Mouse (Mus musculus) megakaryocyte progenitor cell, adult 5-6 weeks (primary cell): ENCODE results near the gene Wipf2. TPM values are rescaled to one million over a fixed set of nuclear protein-coding genes. Genes with fewer than 3 reads are reported as not detected.
A peak's percentile ranks its signal among the peaks of the same experiment; 100 is the strongest.
"Not testable (repeated sequence)": the region's sequence is repeated elsewhere in the genome, so short reads cannot be mapped to it uniquely, and the experiment has no call there.

ENCODE experiments used
- ATAC-seq: replicated peaks from 2 replicates; pipeline ENCODE4 v1.8.0; 2016; ENCODE audit warnings: mild to moderate bottlenecking, moderate TSS enrichment, inconsistent platforms; ENCODE audit not compliant: poor library complexity
- total RNA-seq, 2 experiments: library from RNA; stranded (forward) in 1 of 2; stranded (reverse) in 1 of 2; fragments of 157-497, 149-512 nt in 1 of 2; fragments of 200-1000 nt in 1 of 2; gene quantifications; 2 replicates each; pipeline versions ENCODE4 v1.2.3 to v1.2.4; 2015 to 2017

The Wipf2 gene
- total RNA-seq, 2 experiments from 2014 or later = 3.0 to 15.0 TPM

GRCm38 (mm10) chr11:98905583-98905982, 42.1 kb downstream of the Wipf2 start:
- no peak for ATAC-seq

GRCm38 (mm10) chr11:98907063-98907436, 43.6 kb downstream of the Wipf2 start:
- ATAC-seq = no peak

- ATAC-seq = peak; percentile 77
Observed at GRCm38 (mm10) chr11:98907437-98908173, 44.2 kb downstream of the Wipf2 start, which contains the start of gene Cdc6. Cdc6 (plus strand) TSS chr11:98907801.

DNA sequence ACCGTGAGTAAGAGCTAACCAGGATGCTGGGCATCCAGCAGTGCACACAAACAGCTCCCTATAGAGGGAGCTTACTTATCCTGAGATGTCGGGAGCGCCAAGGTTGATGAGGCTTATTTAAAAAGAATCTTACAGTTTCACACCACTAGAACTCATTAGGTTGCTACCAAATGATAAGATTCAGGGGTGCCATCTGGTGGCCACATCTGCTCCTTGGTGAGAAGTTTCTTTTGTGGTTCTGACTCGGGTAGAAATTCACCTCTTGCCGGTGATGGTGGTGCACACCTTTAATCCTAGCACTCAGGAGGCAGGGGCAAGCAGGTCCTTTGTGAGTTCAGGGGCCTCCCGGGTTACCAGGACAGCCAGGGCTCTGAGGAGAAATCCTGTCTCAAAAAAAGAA, 46.2 kb downstream of the Wipf2 start:
- peak; percentile 18 for ATAC-seq

DNA sequence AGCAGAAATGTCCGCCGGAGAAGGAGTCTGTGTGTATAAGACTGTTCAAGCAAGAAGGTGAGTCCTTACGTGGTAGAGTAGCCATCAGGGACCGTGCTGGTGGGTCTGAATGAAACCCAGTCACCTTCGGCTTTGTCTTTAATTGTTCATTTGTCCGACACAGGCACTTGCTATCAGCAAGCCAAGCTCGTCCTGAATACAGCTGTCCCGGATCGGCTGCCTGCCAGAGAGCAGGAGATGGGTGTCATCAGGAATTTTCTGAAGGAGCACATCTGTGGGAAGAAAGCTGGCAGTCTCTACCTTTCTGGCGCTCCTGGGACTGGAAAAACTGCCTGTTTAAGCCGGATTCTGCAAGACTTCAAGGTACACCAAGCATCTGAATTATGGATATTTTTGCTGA, 47.0 kb downstream of the Wipf2 start:
- no peak for ATAC-seq

- peak; percentile 58 for ATAC-seq
Observed at GRCm38 (mm10) chr11:98911498-98911897, 48.1 kb downstream of the Wipf2 start.

DNA sequence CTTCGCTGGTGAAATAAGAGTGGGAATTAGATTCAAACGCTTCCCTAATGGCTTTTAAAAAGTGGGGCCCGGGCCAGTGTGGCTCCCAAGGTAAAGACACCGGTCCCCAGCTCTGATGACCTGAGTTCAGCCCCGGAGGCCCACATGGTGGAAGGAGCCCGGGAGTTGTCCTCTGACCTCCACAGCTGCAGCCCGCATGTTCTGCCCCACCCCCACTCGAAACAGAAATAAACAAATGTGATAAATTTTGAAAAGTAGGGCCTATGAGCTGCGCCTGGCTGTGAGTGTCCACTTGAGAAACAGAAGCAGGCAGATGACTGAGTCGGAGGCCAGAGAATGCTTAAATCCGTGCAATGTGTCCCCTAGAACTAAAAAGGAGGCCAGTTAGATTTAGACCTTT, 50.8 kb downstream of the Wipf2 start:
- no peak for ATAC-seq

- not testable (repeated sequence) for ATAC-seq
Observed at GRCm38 (mm10) chr11:98916376-98916775, 52.9 kb downstream of the Wipf2 start.

DNA sequence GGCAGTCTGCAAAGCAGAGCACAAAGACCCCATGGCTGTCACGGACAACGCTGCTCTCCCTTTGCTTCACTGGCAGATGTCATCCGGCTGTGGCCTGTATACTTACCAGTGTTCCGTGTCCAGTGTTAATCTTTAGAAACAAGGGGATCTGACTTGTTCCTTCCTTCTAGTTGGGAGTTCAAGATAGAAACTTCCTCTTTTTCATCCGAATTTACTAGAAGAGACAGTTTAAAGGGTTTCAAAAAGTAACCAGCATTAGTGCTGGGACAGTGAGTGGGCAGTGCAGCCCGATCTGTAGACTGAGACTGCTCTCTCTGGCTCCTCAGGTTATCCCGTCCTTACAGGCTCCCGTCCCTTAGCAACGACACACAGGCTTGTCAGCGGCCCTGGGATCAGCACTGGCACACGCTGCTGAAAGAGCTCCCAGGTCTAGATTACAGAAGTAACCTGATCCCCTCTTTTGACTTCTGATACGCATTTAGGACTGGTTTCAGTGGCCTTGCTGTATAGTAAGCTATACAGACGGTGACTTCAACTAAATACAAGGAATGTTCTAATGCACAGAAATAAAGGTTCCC, 54.1 kb downstream of the Wipf2 start:
- peak; percentile 43 for ATAC-seq

DNA sequence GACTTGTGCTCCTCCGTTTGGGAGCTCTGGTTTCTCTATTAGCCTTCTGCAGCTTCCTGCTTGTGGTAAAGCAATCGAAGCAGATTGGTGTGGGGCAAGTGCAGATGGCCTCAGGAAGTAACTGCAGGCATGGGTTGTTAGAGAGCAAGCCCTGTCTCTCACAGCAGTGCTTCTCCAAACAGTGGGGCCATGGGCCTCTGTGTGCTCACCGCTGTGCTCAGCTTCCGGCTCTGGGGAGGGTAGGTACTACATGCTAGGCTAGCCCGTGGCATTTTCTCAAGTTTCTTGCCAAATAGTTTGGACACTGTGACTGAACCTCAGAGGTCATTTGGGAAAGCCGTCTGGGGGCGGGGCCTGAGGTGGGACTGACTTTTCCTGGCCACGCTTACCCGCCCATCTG, 54.8 kb downstream of the Wipf2 start:
- ATAC-seq = peak; percentile 87

DNA sequence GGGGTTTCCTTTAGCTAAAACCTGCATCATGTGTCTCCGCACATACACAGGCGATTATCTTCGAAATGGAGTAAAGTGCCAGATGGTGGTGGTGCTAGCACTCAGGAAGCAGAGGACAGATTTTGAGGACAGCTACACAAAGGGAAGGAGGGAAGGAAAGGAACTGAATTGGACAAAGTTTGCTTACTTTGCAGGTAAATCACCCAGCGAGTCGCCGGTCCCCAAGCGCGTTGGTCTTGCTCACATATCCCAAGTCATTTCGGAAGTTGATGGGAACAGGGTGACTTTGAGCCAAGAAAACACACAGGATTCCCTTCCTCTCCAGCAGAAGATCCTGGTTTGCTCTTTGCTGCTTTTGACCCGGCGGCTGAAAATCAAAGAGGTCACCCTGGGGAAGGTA, 55.6 kb downstream of the Wipf2 start:
- no peak for ATAC-seq

DNA sequence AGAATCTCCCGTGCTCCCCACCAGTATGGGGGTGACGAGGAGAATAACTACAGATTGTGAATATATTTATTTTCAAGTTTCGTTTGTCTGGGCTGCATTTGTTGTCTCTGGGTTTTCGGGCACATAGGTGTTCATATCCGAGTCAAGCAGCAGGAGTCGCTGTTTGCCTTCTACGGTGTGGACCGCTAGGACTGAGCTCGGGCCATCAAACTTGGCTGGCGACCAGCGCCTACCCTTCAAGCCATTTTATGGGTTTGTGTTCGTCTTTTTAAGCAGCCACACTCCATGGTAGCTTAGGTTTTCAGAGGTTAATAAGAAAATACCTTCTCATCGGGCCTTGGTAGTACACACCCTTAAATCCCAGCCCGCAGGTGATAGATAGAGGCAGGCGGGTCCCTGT, 58.4 kb downstream of the Wipf2 start:
- not testable (repeated sequence) for ATAC-seq

- ATAC-seq = 0 out of 2 replicates have a peak, but pooled peaks have one; percentile 20
Observed at GRCm38 (mm10) chr11:98922307-98922706, 58.9 kb downstream of the Wipf2 start.

DNA sequence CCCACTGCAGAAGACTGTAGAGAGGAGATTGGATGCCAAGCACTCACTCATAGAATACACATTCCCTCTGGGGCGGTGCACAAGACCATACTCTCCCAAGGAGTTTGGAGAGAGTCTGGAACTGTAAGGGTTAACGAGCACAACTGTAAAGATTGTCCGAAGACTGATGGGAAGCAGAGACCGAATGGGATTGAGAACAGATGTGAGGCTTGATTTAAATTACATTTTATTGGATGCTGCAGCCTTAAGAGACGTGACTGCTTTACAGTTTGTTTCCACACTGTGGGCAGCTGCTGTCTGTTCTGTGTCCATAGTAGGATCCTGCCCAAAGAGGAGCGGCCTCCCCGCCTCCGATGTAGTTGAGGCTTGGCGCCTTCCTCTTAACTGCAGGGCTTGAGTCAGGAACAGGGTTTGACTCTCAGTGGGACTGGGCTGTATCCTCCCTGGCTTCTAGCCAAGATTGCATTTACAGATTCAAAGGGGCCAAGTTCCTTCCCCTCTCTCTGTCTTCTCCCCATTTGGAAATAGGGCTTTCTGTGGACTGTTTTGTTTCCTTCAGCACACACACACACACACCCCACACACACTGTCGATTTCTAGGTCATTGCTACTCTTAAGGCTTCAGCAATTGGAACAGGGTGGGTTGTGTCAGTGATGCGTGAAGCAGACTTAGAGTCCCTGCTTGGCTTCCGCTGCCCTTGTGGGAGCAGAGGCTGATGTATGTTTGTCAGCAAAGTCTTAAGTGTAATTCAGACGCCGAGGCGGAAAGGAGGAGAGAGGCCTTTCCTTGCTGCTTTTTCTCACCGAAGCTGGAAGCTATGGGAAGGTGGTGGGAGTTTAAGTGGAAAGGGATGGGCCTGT, 59.6 kb downstream of the Wipf2 start:
- ATAC-seq = not testable (repeated sequence)

GRCm38 (mm10) chr11:98924633-98925175, 61.3 kb downstream of the Wipf2 start:
- no peak; the same call in 1 of the 2 replicates for ATAC-seq

DNA sequence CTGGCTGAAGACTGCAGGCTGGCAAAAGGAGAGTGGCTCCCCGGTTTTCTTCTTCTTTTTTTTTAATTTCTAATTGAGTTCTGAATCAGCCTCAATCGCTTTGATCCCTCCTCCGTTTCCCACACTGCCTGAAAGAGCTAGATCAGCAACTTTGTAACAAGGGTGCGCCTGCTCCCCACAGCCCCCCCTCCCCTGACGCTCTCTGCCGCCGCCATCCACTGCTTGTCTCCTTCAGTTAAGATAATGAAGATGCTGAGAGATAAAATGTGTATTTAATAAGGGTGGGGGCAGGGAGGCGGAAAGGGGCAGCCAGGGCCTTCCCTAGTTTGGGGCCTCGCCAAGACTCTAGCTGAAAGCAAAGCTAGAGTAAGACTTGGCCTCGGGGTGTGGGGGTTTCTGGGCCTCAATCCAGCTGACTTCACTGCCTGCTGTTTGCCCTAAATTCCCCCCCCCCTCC, 61.9 kb downstream of the Wipf2 start:
- no peak; the same call in 1 of the 2 replicates for ATAC-seq

- no peak for ATAC-seq
Observed at GRCm38 (mm10) chr11:98925868-98926311, 62.5 kb downstream of the Wipf2 start.

DNA sequence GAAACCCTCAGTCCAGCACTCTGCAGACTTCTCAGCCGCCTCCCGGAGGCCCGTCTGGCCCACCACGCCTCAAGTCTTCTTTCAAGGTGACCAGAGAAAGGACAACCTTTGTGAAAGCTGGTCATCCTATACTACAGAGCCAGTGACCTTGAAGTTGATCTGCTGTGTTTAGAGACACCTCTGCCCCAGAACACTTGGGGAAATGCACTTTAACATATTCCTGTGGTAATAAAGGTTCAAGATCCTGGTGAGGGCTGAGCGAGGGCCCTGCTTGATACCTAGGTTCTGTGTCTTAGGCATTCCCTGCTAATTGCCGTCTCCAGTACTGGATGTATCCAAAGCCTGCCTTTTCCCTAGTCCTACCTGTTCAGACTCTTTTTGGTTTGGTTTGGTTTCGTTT, 63.1 kb downstream of the Wipf2 start:
- ATAC-seq = no peak

GRCm38 (mm10) chr11:98927438-98928076, 64.1 kb downstream of the Wipf2 start, which contains the start of gene Rara:
Rara (plus strand) TSS chr11:98927818.
- peak; percentile 21; the same call in 1 of the 2 replicates for ATAC-seq

DNA sequence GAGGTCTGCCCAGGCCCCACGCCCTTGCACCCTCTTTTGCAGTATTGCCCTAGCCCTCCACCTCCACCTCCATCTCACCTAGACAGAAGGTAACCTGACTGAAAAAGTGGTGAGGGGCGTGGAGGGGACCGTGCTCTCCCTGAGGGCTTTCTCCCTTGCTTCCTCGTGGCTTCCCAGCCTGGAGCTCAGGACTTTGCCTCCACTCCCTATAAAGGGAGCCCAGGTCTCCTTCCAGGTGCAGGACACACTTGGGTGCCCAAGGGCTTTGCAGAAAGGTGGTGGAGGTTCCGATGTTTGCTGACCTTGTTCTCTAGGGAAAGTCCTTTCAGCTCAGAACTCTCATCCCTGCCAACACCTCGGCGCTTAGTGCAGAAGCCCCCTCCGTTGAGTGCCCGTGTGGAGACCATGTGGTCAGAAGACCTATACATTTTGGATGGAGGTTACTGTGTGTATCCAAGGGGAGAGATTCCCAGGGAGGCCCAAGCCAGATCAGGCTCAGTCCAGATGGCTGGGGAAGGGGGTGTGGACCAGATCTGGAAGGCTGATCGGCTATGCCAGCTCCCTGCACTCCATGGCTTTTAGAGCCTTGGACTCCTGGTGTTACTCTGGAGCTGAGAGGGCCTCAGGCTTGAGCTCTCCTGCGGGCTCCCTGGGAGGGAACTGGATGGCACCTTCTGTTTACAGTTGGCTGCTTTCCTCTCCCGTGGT, 64.9 kb downstream of the Wipf2 start:
- ATAC-seq = no peak
